In the genomic region with DNA sequence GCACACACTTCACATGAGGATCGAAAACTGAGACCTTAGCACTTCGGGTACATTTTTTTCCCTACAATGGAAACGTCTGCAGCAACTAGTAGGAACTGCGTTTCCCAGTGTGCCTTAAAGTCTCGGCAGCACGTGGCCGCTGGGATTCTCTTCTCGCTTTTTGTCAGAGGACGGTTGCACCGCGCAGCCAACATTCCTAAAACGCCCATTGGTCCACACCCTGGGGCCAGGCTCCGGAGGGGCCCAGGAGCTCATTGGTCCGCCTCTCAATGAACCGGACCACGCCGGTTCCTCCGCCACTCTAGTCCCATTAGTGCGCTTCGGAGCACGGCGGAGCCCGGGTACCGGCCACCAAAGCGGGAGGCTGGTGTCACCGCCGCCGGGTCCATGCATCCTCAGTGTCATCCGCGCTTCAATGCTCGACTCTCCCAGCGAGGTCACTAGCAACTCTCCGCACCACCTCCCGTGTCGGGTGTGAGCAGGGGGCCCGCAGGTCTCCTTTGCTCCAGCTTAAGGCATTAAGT, we compare ENCODE assay signal across 8 mouse cellular contexts. TPM values are rescaled to one million over a fixed set of nuclear protein-coding genes. Genes with fewer than 3 reads are reported as not detected.
DNase-seq lines count a peak whose midpoint lies in the region; ATAC-seq lines count a peak whose summit lies in the region.

No protein-coding gene starts in this region.

- peak overlapping the region; percentile 99 for H3K27ac ChIP-seq in hindbrain, embryonic 10.5 days
- H3K27ac ChIP-seq in lung, embryonic 16.5 days (ENCODE audit: low read length), result peak overlapping the region; percentile 90

- H3K27me3 ChIP-seq in hindbrain, embryonic 10.5 days (ENCODE audit: insufficient read depth, poor library complexity, severe bottlenecking), result no peaks in the 10 kb centered on the region
- no peaks in the 10 kb centered on the region for H3K27me3 ChIP-seq in lung, embryonic 16.5 days (ENCODE audit: control insufficient read depth, insufficient read depth, low read depth, low read length)

- peak; percentile 95 for DNase-seq in NIH3T3 (ENCODE audit: low read depth)
- DNase-seq in cerebellum, adult 9-10 months, result peak; percentile 80
- DNase-seq in frontal cortex, adult 2 months (ENCODE audit: extremely low spot score in 1 of 2, low spot score in 1 of 2), result peak; percentile 83 to 85
- peak; percentile 89 for DNase-seq in hindbrain, embryonic 10.5 days (ENCODE audit: low spot score)
- peak; percentile 90 for DNase-seq in layer of hippocampus, adult 9-11 months
- peak; percentile 77 for DNase-seq in ovary, adult 18-20 months (ENCODE audit: low spot score)
- DNase-seq in thymus, postnatal 10 days (ENCODE audit: low spot score in 2 of 2), result peak; percentile 20 to 41

- peak; percentile 86 for ATAC-seq in lung, embryonic 16.5 days (ENCODE audit: low read depth)

- peak overlapping the region; percentile 92 for H3K9ac ChIP-seq in lung, embryonic 16.5 days (ENCODE audit: low read length)

- WGBS in hindbrain, embryonic 10.5 days, result under 1% methylated on average over 36 of the region's 36 CpGs
- under 1% methylated on average over 36 of the region's 36 CpGs for WGBS in lung, embryonic 16.5 days

- peak overlapping the region; percentile 96 for H3K4me3 ChIP-seq in hindbrain, embryonic 10.5 days
- peak overlapping the region; percentile 75 for H3K4me3 ChIP-seq in lung, embryonic 16.5 days (ENCODE audit: low read length)

- H3K36me3 ChIP-seq in hindbrain, embryonic 10.5 days, result peaks cover 22% of the 10 kb centered on the region
- no peaks in the 10 kb centered on the region for H3K36me3 ChIP-seq in lung, embryonic 16.5 days (ENCODE audit: control insufficient read depth, insufficient read depth, low read length)

- peaks cover 38% of the 10 kb centered on the region for H3K4me1 ChIP-seq in hindbrain, embryonic 10.5 days (replicated peaks)
- H3K4me1 ChIP-seq in lung, embryonic 16.5 days (replicated peaks; ENCODE audit: control insufficient read depth, insufficient read depth, low read length), result peaks cover 18% of the 10 kb centered on the region

- peak overlapping the region; percentile 77 for H3K4me2 ChIP-seq in lung, embryonic 16.5 days (ENCODE audit: low read depth, low read length)

- no peaks in the 10 kb centered on the region for H3K9me3 ChIP-seq in hindbrain, embryonic 10.5 days
- no peaks in the 10 kb centered on the region for H3K9me3 ChIP-seq in lung, embryonic 16.5 days (ENCODE audit: control insufficient read depth, low read length)

RNA-seq across cellular contexts. Expression of gene Amd1, which starts 1.3 kb away (rescaled TPM):
- 89.3 and 96.4 TPM in 2 replicates for polyA plus RNA-seq in frontal cortex, adult 2 months (2012; rRNA removed)
- 59.0 and 74.9 TPM in 2 replicates for polyA plus RNA-seq in hindbrain, embryonic 10.5 days (2016; fragmentation: Nextera tagmentation; extraction: Ambion mirVana)
- 49.0 and 53.2 TPM in 2 replicates for polyA plus RNA-seq in lung, embryonic 16.5 days (2015; fragmentation: Nextera tagmentation; extraction: Ambion mirVana)

RNA-seq across cellular contexts. Expression of gene Cdk19, which starts 38.7 kb away (rescaled TPM):
- polyA plus RNA-seq in frontal cortex, adult 2 months (2012; rRNA removed), result 30.9 and 33.5 TPM in 2 replicates
- polyA plus RNA-seq in hindbrain, embryonic 10.5 days (2016; fragmentation: Nextera tagmentation; extraction: Ambion mirVana), result 5.2 and 7.0 TPM in 2 replicates
- 9.8 and 11.3 TPM in 2 replicates for polyA plus RNA-seq in lung, embryonic 16.5 days (2015; fragmentation: Nextera tagmentation; extraction: Ambion mirVana)

RNA-seq across cellular contexts. Expression of gene Gtf3c6, which starts 42.8 kb away (rescaled TPM):
- polyA plus RNA-seq in frontal cortex, adult 2 months (2012; rRNA removed), result 39.6 and 48.8 TPM in 2 replicates
- 140 and 144 TPM in 2 replicates for polyA plus RNA-seq in hindbrain, embryonic 10.5 days (2016; fragmentation: Nextera tagmentation; extraction: Ambion mirVana)
- 77.4 and 82.7 TPM in 2 replicates for polyA plus RNA-seq in lung, embryonic 16.5 days (2015; fragmentation: Nextera tagmentation; extraction: Ambion mirVana)

RNA-seq across cellular contexts. Expression of gene Rpf2, which starts 53.9 kb away (rescaled TPM):
- polyA plus RNA-seq in frontal cortex, adult 2 months (2012; rRNA removed), result 19.1 and 20.5 TPM in 2 replicates
- polyA plus RNA-seq in hindbrain, embryonic 10.5 days (2016; fragmentation: Nextera tagmentation; extraction: Ambion mirVana), result 74.8 and 91.8 TPM in 2 replicates
- polyA plus RNA-seq in lung, embryonic 16.5 days (2015; fragmentation: Nextera tagmentation; extraction: Ambion mirVana), result 50.6 and 52.4 TPM in 2 replicates

Comparison
In these comparisons a context has a peak if more than half of its experiments do, and no peak if none do; other contexts are left out.
1. Peak in every context shown above with its lines: DNase-seq, ATAC-seq, H3K4me3 ChIP-seq and H3K27ac ChIP-seq.
2. DNase-seq: peak in every context shown above with its lines; median percentile 95 in NIH3T3; 90 in layer of hippocampus, adult 9-11 months; 89 in hindbrain, embryonic 10.5 days; 84 in frontal cortex, adult 2 months; 80 in cerebellum, adult 9-10 months; 77 in ovary, adult 18-20 months; 30 in thymus, postnatal 10 days.